Mouse (Mus musculus): ENCODE results near the gene Sec24a. TPM values are rescaled to one million over a fixed set of nuclear protein-coding genes. Genes with fewer than 3 reads are reported as not detected.
"Not testable (repeated sequence)": the region's sequence is repeated elsewhere in the genome, so short reads cannot be mapped to it uniquely, and the experiment has no call there.

Sec24a gene
- polyA plus RNA-seq, 1 experiment from 2014 or later = 13.1 TPM

DNA sequence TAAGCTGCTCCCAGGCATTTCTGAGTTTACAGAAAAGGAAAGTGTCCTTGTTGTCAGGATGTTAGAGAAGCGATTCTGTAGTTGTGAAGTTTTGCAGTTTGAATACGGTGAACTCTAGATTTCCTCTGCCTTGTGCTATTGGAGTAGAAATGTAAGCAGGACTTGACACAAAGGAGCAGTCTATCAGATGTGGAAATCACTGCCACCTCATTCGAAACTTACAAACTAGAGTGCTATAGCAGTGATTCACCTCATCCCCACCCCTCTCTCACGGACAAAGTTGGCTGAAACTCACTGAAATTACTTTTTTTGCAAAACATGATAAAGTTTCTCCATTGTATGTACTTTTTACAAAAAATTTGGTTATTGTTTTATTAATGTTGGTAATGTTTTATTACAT, 1.4 kb upstream of the Sec24a start:
- no peaks in the 10 kb centered on the region for H3K9me3 ChIP-seq (ENCODE audit: control insufficient read depth, low read length)
- H3K27me3 ChIP-seq (ENCODE audit: control insufficient read depth, insufficient read depth, low read depth, low read length) = no peaks in the 10 kb centered on the region
- no peak overlapping the region for H3K9ac ChIP-seq (ENCODE audit: low read length)
- H3K27ac ChIP-seq (ENCODE audit: low read length) = no peak overlapping the region
- 69% methylated on average over 4 of the region's 4 CpGs for WGBS
- no peak for ATAC-seq (ENCODE audit: low read depth)
- peaks cover 10% of the 10 kb centered on the region for H3K4me1 ChIP-seq (replicated peaks; ENCODE audit: control insufficient read depth, insufficient read depth, low read length)
- H3K4me2 ChIP-seq (ENCODE audit: low read depth, low read length) = peak overlapping the region; percentile 67
- no peak overlapping the region; the same call in 1 of the 2 replicates for H3K4me3 ChIP-seq (ENCODE audit: low read length)
- H3K36me3 ChIP-seq (ENCODE audit: control insufficient read depth, insufficient read depth, low read length) = no peaks in the 10 kb centered on the region

DNA sequence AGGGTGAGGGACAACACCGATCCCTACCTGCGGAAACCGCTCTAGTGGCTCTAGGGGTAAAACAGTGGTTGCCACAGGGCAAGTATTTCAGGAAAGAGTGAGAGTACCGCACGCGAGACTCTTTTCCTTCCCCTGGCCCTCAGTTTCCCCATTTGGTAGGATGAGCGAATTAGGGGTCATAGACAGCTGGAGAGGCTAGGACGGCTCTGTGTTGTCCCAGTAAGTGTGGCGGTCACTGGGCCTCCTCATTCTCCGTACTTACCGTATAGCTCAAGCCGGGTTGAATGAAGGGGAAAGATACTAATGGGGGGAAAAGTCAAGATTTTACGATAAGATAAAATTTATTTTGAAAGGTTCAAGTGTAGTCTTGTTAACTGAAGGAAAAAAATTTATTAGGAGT, 521 bp upstream of the Sec24a start:
- H3K4me3 ChIP-seq (ENCODE audit: low read length) = peak overlapping the region; percentile 82
- H3K36me3 ChIP-seq (ENCODE audit: control insufficient read depth, insufficient read depth, low read length) = no peaks in the 10 kb centered on the region
- no peak for ATAC-seq (ENCODE audit: low read depth)
- H3K27ac ChIP-seq (ENCODE audit: low read length) = no peak overlapping the region
- H3K4me1 ChIP-seq (replicated peaks; ENCODE audit: control insufficient read depth, insufficient read depth, low read length) = peaks cover 10% of the 10 kb centered on the region
- WGBS = 5% methylated on average over 13 of the region's 13 CpGs
- H3K9ac ChIP-seq (ENCODE audit: low read length) = peak overlapping the region; percentile 87
- peak overlapping the region; percentile 67 for H3K4me2 ChIP-seq (ENCODE audit: low read depth, low read length)
- H3K9me3 ChIP-seq (ENCODE audit: control insufficient read depth, low read length) = no peaks in the 10 kb centered on the region
- H3K27me3 ChIP-seq (ENCODE audit: control insufficient read depth, insufficient read depth, low read depth, low read length) = no peaks in the 10 kb centered on the region

DNA sequence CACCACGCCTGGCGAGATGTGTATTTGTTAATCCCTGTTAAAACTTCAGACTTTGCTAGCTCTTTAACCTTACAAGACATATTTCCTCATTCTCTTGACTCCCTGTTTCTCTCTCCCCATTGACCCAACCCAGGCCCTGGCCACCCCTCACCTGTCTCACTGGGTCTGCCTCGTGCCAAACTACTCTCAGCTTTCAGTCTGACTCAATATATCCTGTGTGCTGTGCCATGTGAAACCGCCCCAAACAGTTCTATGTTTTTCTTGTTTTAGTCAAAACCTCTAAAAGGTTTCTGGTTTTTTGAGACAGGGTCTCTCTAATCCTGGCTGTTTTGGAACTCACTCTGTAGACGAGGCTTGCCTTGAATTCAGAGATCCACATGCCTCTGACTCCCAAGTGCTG, 2.2 kb downstream of the Sec24a start:
- Histone ChIP-seq H3K36me3 (ENCODE audit: control insufficient read depth, insufficient read depth, low read length) (no peaks in the 10 kb centered on the region), H3K9ac (ENCODE audit: low read length) (no peak overlapping the region), H3K4me1 (replicated peaks; ENCODE audit: control insufficient read depth, insufficient read depth, low read length) (peaks cover 10% of the 10 kb centered on the region), H3K9me3 (ENCODE audit: control insufficient read depth, low read length) (no peaks in the 10 kb centered on the region), H3K4me2 (ENCODE audit: low read depth, low read length) (no peak overlapping the region), H3K4me3 (ENCODE audit: low read length) (no peak overlapping the region), H3K27me3 (ENCODE audit: control insufficient read depth, insufficient read depth, low read depth, low read length) (no peaks in the 10 kb centered on the region), H3K27ac (ENCODE audit: low read length) (no peak overlapping the region)
- ATAC-seq (ENCODE audit: low read depth) = no peak
- 70% methylated on average over 5 of the region's 5 CpGs for WGBS

GRCm38 (mm10) chr11:51759941-51760657, 3.3 kb downstream of the Sec24a start:
- no peak for ATAC-seq (ENCODE audit: low read depth)
- Histone ChIP-seq H3K9ac (ENCODE audit: low read length) (no peak overlapping the region), H3K4me1 (replicated peaks; ENCODE audit: control insufficient read depth, insufficient read depth, low read length) (peaks cover 15% of the 10 kb centered on the region), H3K36me3 (ENCODE audit: control insufficient read depth, insufficient read depth, low read length) (no peaks in the 10 kb centered on the region), H3K9me3 (ENCODE audit: control insufficient read depth, low read length) (no peaks in the 10 kb centered on the region), H3K4me3 (ENCODE audit: low read length) (no peak overlapping the region), H3K27me3 (ENCODE audit: control insufficient read depth, insufficient read depth, low read depth, low read length) (no peaks in the 10 kb centered on the region), H3K4me2 (ENCODE audit: low read depth, low read length) (no peak overlapping the region), H3K27ac (ENCODE audit: low read length) (peak overlapping the region; percentile 64)
- 75% methylated on average over 6 of the region's 6 CpGs for WGBS

DNA sequence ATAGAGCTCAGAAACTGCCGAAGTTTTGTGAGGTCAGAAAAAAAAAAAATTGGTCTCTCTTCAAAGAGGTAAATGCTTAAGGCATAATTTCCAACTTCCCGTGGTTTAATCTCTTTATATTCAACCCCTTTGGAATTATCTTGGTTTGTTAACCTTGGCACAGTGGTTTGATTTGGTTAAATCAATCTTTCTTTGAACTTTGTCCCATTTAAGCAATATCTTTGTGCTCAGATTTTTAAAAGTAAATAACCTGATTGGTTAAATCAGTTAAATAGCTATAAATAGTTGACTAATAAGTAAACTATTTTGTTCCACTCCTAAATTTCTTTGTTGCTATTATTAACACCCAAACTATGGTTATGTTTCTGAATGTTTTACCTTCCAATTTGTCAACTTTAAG, 4.2 kb downstream of the Sec24a start:
- no peak for ATAC-seq (ENCODE audit: low read depth)
- Histone ChIP-seq H3K9ac (ENCODE audit: low read length) (no peak overlapping the region), H3K36me3 (ENCODE audit: control insufficient read depth, insufficient read depth, low read length) (no peaks in the 10 kb centered on the region), H3K4me3 (ENCODE audit: low read length) (no peak overlapping the region), H3K27me3 (ENCODE audit: control insufficient read depth, insufficient read depth, low read depth, low read length) (no peaks in the 10 kb centered on the region), H3K4me2 (ENCODE audit: low read depth, low read length) (no peak overlapping the region), H3K4me1 (replicated peaks; ENCODE audit: control insufficient read depth, insufficient read depth, low read length) (peaks cover 14% of the 10 kb centered on the region), H3K9me3 (ENCODE audit: control insufficient read depth, low read length) (no peaks in the 10 kb centered on the region), H3K27ac (ENCODE audit: low read length) (peak overlapping the region; percentile 64; the same call in 1 of the 2 replicates)
- WGBS = 74% methylated on average over 2 of the region's 2 CpGs

GRCm38 (mm10) chr11:51758207-51758606, 5.2 kb downstream of the Sec24a start:
- not testable (repeated sequence) for H3K9ac ChIP-seq (ENCODE audit: low read length); H3K4me2 ChIP-seq (ENCODE audit: low read depth, low read length); ATAC-seq (ENCODE audit: low read depth); H3K27ac ChIP-seq (ENCODE audit: low read length); H3K4me3 ChIP-seq (ENCODE audit: low read length); H3K9me3 ChIP-seq (ENCODE audit: control insufficient read depth, low read length); H3K27me3 ChIP-seq (ENCODE audit: control insufficient read depth, insufficient read depth, low read depth, low read length); H3K36me3 ChIP-seq (ENCODE audit: control insufficient read depth, insufficient read depth, low read length)
- H3K4me1 ChIP-seq (replicated peaks; ENCODE audit: control insufficient read depth, insufficient read depth, low read length) = peaks cover 17% of the 10 kb centered on the region
- WGBS = 85% methylated on average over 5 of the region's 5 CpGs

DNA sequence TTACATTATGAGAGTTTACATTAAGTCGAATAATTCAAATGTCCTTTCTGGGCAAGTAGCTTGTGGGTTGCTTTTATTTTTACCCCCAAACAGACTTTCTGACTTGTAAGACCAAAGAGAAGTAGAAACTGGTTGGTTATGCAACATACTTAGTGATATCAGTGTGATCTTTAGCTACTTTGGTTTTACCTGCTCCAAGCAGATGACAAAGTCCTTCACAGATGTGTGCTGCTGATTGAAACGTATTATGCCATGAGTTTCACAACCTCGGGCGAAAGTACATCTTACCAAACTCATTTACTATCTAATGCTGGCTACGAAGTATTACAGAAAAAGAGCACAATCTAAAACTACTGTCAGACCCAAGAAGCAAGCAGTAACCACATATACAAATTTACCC, 5.8 kb downstream of the Sec24a start:
- no peak overlapping the region for H3K27ac ChIP-seq (ENCODE audit: low read length)
- H3K4me2 ChIP-seq (ENCODE audit: low read depth, low read length) = no peak overlapping the region
- H3K27me3 ChIP-seq (ENCODE audit: control insufficient read depth, insufficient read depth, low read depth, low read length) = no peaks in the 10 kb centered on the region
- 84% methylated on average over 5 of the region's 5 CpGs for WGBS
- H3K9me3 ChIP-seq (ENCODE audit: control insufficient read depth, low read length) = no peaks in the 10 kb centered on the region
- no peak for ATAC-seq (ENCODE audit: low read depth)
- H3K9ac ChIP-seq (ENCODE audit: low read length) = no peak overlapping the region
- no peaks in the 10 kb centered on the region for H3K36me3 ChIP-seq (ENCODE audit: control insufficient read depth, insufficient read depth, low read length)
- H3K4me3 ChIP-seq (ENCODE audit: low read length) = no peak overlapping the region
- H3K4me1 ChIP-seq (replicated peaks; ENCODE audit: control insufficient read depth, insufficient read depth, low read length) = peaks cover 14% of the 10 kb centered on the region

- no peaks in the 10 kb centered on the region for H3K27me3 ChIP-seq (ENCODE audit: control insufficient read depth, insufficient read depth, low read depth, low read length)
- H3K9ac ChIP-seq (ENCODE audit: low read length) = peak overlapping the region; percentile 100
- H3K4me1 ChIP-seq (replicated peaks; ENCODE audit: control insufficient read depth, insufficient read depth, low read length) = peaks cover 14% of the 10 kb centered on the region
- no peaks in the 10 kb centered on the region for H3K9me3 ChIP-seq (ENCODE audit: control insufficient read depth, low read length)
- 0 out of 2 replicates have a peak overlapping the region, but pooled peaks have one; percentile 77 for H3K27ac ChIP-seq (ENCODE audit: low read length)
- H3K4me2 ChIP-seq (ENCODE audit: low read depth, low read length) = peak overlapping the region; percentile 72
- no peak for ATAC-seq (ENCODE audit: low read depth)
- WGBS = 69% methylated on average over 11 of the region's 11 CpGs
- H3K36me3 ChIP-seq (ENCODE audit: control insufficient read depth, insufficient read depth, low read length) = no peaks in the 10 kb centered on the region
- H3K4me3 ChIP-seq (ENCODE audit: low read length) = peak overlapping the region; percentile 99
Measured at GRCm38 (mm10) chr11:51757023-51757422, 6.4 kb downstream of the Sec24a start.

GRCm38 (mm10) chr11:51756352-51756771, 7.1 kb downstream of the Sec24a start:
- H3K4me1 ChIP-seq (replicated peaks; ENCODE audit: control insufficient read depth, insufficient read depth, low read length) = peaks cover 14% of the 10 kb centered on the region
- peak overlapping the region; percentile 72 for H3K4me2 ChIP-seq (ENCODE audit: low read depth, low read length)
- no peaks in the 10 kb centered on the region for H3K36me3 ChIP-seq (ENCODE audit: control insufficient read depth, insufficient read depth, low read length)
- H3K27me3 ChIP-seq (ENCODE audit: control insufficient read depth, insufficient read depth, low read depth, low read length) = no peaks in the 10 kb centered on the region
- WGBS = 0% methylated on average over 27 of the region's 41 CpGs
- peak overlapping the region; percentile 100 for H3K9ac ChIP-seq (ENCODE audit: low read length)
- ATAC-seq (ENCODE audit: low read depth) = peak; percentile 98
- H3K4me3 ChIP-seq (ENCODE audit: low read length) = peak overlapping the region; percentile 99
- H3K27ac ChIP-seq (ENCODE audit: low read length) = peak overlapping the region; percentile 77
- H3K9me3 ChIP-seq (ENCODE audit: control insufficient read depth, low read length) = no peaks in the 10 kb centered on the region
